Mouse (Mus musculus): Measurements from ENCODE around the gene Cchcr1. TPM values are rescaled to one million over a fixed set of nuclear protein-coding genes. Genes with fewer than 3 reads are reported as not detected.

The Cchcr1 gene
- polyA plus RNA-seq, 1 experiment from 2014 or later, result 19.1 TPM

- Histone ChIP-seq H3K36me3 (replicated peaks) (peaks cover 53% of the 10 kb centered on the region), H3K9ac (no peak overlapping the region), H3K27me3 (no peaks in the 10 kb centered on the region), H3K27ac (no peak overlapping the region), H3K4me3 (replicated peaks) (no peak overlapping the region), H3K9me3 (no peaks in the 10 kb centered on the region), H3K4me2 (no peak overlapping the region), H3K4me1 (no peaks in the 10 kb centered on the region)
- no peak for ATAC-seq (ENCODE audit: low FRiP score)
- WGBS, result 84% methylated on average over 9 of the region's 9 CpGs
Observed at GRCm38 (mm10) chr17:35524354-35524753, 7.5 kb downstream of the Cchcr1 start.

DNA sequence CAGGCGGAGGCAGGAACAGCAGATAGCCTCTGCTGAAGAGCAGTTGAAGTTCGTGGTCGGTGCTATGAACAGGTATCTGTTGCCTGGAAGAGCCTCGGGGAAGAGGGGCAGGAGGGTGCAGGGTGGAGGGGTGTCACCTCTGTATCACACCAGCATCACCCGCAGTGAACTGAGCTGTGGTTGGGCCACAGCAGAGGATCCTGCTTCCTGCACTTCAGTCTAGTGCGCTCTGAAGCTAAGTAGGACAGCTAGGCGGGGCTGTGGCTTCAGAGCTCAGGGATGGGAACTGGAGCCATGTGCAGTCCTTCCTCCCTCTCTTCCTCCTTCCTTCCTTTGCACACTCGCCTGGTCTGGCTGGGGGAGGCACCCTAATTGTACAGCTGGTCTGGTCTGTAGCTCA, 9.7 kb downstream of the Cchcr1 start:
- Histone ChIP-seq H3K4me1 (no peaks in the 10 kb centered on the region), H3K9me3 (no peaks in the 10 kb centered on the region), H3K27ac (no peak overlapping the region), H3K4me2 (no peak overlapping the region), H3K36me3 (replicated peaks) (peaks cover 59% of the 10 kb centered on the region), H3K27me3 (no peaks in the 10 kb centered on the region), H3K9ac (no peak overlapping the region), H3K4me3 (replicated peaks) (no peak overlapping the region)
- no peak for ATAC-seq (ENCODE audit: low FRiP score)
- WGBS, result 80% methylated on average over 8 of the region's 8 CpGs

DNA sequence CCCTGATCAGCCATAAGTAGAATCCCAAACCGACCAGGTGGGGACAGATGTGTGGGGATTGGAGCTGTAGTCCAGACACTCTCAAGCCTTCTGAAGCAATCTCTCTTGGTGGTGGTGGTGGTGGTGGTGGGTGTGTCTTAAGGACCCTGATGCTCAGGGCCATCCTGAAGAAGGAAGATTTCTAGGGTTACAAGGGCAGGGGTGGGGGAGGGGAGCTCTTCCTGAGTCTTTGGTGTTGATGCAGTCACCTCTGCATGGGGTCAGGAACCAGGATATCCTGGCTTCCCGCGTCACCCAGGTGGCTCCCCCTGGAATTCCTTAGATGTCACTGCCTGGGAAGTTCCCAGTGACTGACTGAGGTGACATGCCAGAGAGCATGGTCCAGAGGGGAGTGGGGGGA, 15.5 kb downstream of the Cchcr1 start:
- Histone ChIP-seq H3K9me3 (no peaks in the 10 kb centered on the region), H3K9ac (no peak overlapping the region), H3K4me2 (no peak overlapping the region), H3K27me3 (peaks cover 5% of the 10 kb centered on the region; the same call in 1 of the 2 replicates), H3K36me3 (replicated peaks) (peaks cover 30% of the 10 kb centered on the region), H3K4me1 (no peaks in the 10 kb centered on the region), H3K4me3 (replicated peaks) (no peak overlapping the region), H3K27ac (no peak overlapping the region)
- WGBS, result 24% methylated on average over 3 of the region's 3 CpGs
- ATAC-seq (ENCODE audit: low FRiP score), result no peak

- no peaks in the 10 kb centered on the region for H3K9me3 ChIP-seq
- H3K4me1 ChIP-seq, result no peaks in the 10 kb centered on the region
- H3K9ac ChIP-seq, result no peak within 1 kb of the TSS
- H3K4me3 ChIP-seq (replicated peaks), result no peak within 1 kb of the TSS
- H3K36me3 ChIP-seq (replicated peaks), result peaks cover 29% of the 10 kb centered on the region
- no peak within 1 kb of the TSS for H3K4me2 ChIP-seq
- WGBS, result 70% methylated on average over 7 of the region's 7 CpGs
- no peak within 1 kb of the TSS for H3K27ac ChIP-seq
- peaks cover 5% of the 10 kb centered on the region; the same call in 1 of the 2 replicates for H3K27me3 ChIP-seq
- ATAC-seq (ENCODE audit: low FRiP score), result no peak
Observed at GRCm38 (mm10) chr17:35532901-35533300, 16.0 kb downstream of the Cchcr1 start, which contains the start of gene Psors1c2. TSS of gene Psors1c2 (plus strand) at chr17:35533201.

DNA sequence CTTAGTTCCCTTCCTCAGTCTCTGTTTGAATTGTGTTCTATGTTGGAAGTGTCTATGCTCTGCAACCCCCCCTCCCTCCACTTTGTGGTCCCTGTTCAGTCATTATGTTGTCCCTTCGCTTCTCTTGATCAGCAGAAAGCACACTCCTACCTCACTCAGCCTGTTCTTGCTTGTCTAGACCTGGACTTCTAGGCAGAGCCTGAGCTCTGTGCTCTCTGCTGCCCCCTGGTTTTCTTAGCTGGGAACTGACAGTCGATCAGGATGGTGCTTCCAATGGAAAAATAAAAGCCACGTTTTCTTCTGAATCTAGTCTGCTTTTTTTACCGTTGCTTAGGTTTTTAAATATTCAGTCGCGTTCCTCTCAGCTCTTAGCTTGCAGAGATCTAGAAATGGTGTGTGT, 17.4 kb downstream of the Cchcr1 start:
- H3K9ac ChIP-seq, result no peak overlapping the region
- H3K9me3 ChIP-seq, result no peaks in the 10 kb centered on the region
- H3K27me3 ChIP-seq, result peaks cover 5% of the 10 kb centered on the region; the same call in 1 of the 2 replicates
- H3K27ac ChIP-seq, result no peak overlapping the region
- no peak overlapping the region for H3K4me3 ChIP-seq (replicated peaks)
- no peaks in the 10 kb centered on the region for H3K4me1 ChIP-seq
- peak; percentile 57; the same call in 1 of the 2 replicates for ATAC-seq (ENCODE audit: low FRiP score)
- H3K4me2 ChIP-seq, result no peak overlapping the region
- 11% methylated on average over 6 of the region's 6 CpGs for WGBS
- H3K36me3 ChIP-seq (replicated peaks), result peaks cover 15% of the 10 kb centered on the region

GRCm38 (mm10) chr17:35537421-35537820, 20.5 kb downstream of the Cchcr1 start:
- Histone ChIP-seq H3K36me3 (replicated peaks) (no peaks in the 10 kb centered on the region), H3K4me1 (no peaks in the 10 kb centered on the region), H3K27ac (no peak overlapping the region), H3K27me3 (peaks cover 5% of the 10 kb centered on the region; the same call in 1 of the 2 replicates), H3K9ac (no peak overlapping the region), H3K4me2 (no peak overlapping the region), H3K9me3 (no peaks in the 10 kb centered on the region), H3K4me3 (replicated peaks) (no peak overlapping the region)
- WGBS, result 96% methylated on average over 4 of the region's 4 CpGs
- ATAC-seq (ENCODE audit: low FRiP score), result no peak

DNA sequence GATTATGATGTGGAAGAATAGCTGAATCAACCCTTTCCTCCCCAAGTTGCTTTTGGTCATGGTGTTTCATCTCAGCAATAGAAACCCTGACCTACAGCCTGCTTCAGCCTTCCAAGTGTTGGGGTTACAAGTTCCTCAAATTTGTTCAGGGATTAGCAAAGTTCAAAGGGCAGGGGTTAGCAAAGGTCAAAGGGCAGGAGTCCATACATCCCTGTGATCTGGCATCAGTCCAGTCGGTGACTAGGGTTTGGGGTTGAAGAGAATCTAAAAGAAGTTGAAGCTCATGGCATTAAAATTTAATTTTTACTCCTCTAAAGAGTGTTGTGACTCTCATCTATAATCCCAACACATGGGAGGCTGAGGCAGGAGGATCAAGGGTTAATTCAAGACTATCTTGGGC, 21.6 kb downstream of the Cchcr1 start:
- ATAC-seq (ENCODE audit: low FRiP score), result no peak
- Histone ChIP-seq H3K27me3 (peaks cover 5% of the 10 kb centered on the region; the same call in 1 of the 2 replicates), H3K9me3 (no peaks in the 10 kb centered on the region), H3K4me2 (no peak overlapping the region), H3K9ac (no peak overlapping the region), H3K36me3 (replicated peaks) (no peaks in the 10 kb centered on the region), H3K4me1 (peaks cover 8% of the 10 kb centered on the region), H3K4me3 (replicated peaks) (no peak overlapping the region), H3K27ac (no peak overlapping the region)
- WGBS, result 86% methylated on average over 1 of the region's 1 CpGs

DNA sequence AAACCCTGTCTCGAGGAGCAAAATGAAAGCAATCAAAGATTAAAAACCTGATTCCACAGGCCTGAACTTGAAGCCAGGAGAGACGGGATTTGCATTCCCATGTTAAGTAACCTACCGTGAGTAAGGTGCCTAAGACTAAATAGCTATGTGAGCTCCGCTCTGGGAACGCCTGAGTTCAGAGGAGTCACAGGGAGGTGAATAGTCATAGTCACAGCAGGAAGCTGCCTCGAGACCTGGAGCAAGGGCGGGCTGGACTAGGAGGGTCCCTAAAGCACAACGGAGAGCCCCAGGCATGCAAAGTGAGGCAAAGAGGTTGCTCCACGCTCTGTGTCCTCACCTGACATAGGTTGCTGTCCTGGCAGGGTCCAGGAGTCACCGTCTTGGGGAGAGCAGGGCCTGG, 22.6 kb downstream of the Cchcr1 start:
- no peak overlapping the region for H3K27ac ChIP-seq
- no peak for ATAC-seq (ENCODE audit: low FRiP score)
- 55% methylated on average over 10 of the region's 10 CpGs for whole genome bisulfite sequencing
- H3K27me3 ChIP-seq, result peaks cover 5% of the 10 kb centered on the region; the same call in 1 of the 2 replicates
- no peak overlapping the region for H3K4me2 ChIP-seq
- no peaks in the 10 kb centered on the region for H3K36me3 ChIP-seq (replicated peaks)
- no peaks in the 10 kb centered on the region for H3K9me3 ChIP-seq
- H3K4me1 ChIP-seq, result peaks cover 11% of the 10 kb centered on the region
- no peak overlapping the region for H3K4me3 ChIP-seq (replicated peaks)
- H3K9ac ChIP-seq, result no peak overlapping the region

DNA sequence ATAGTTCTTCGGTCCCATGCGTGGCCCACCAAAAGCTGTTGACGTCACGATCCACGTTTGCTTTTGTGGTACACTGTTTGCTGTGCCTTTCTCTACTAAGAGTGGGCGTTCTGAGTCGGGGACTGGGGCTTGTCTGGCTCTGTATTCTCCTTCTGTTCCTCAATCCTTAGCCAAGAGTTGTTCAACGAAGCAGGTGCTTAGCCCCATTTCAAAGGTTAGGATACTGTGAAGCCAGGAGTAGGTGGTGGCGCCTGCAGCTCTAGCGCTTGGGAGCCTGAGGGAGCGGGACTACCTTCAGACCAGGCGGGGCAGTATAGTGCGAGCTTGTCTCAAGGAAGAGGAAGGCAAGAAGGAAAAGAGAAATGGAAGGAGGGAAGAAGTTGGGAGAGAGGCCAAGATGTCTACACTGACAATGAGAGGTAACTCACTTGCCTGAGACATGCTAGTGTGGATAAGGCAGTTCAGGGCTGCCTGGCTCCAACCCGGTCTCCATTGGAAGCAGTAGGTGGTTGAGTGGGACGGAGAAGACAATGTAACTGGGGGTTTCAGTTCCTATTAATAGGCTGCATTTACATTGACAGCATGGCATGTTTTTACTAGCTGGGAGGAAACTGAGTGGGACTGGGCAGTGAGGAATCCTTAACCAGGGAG, 26.0 kb downstream of the Cchcr1 start:
- Histone ChIP-seq H3K27ac (no peak overlapping the region), H3K4me1 (peaks cover 17% of the 10 kb centered on the region), H3K9me3 (no peaks in the 10 kb centered on the region), H3K4me3 (replicated peaks) (no peak overlapping the region), H3K36me3 (replicated peaks) (no peaks in the 10 kb centered on the region), H3K27me3 (no peaks in the 10 kb centered on the region), H3K4me2 (peak overlapping the region; percentile 13; the same call in 1 of the 2 replicates), H3K9ac (no peak overlapping the region)
- 76% methylated on average over 15 of the region's 15 CpGs for WGBS
- no peak for ATAC-seq (ENCODE audit: low FRiP score)

DNA sequence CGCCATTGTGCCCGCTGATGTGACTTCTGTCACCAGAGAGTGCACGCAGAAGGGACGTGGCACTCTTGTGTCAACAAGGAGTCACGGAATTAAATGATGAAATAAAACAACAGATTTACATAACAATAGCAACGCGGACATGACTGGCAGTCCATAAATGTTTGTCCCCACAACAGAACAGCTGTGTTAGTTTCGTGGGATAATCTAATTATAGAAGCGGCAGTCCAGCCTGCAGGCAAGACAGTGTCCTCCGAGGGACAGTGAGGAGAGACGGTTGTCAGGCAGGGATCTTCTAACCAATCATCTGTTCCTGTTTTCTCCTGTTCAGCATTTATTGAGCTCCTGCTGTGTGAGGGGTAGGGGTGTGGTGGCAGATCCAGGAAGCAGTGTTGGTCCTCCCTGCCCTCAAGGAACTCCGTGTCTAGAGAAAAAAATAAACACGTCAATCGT, 26.5 kb downstream of the Cchcr1 start:
- ATAC-seq (ENCODE audit: low FRiP score), result no peak
- Histone ChIP-seq H3K27me3 (no peaks in the 10 kb centered on the region), H3K27ac (no peak overlapping the region), H3K4me1 (peaks cover 17% of the 10 kb centered on the region), H3K36me3 (replicated peaks) (no peaks in the 10 kb centered on the region), H3K9ac (no peak overlapping the region), H3K4me3 (replicated peaks) (no peak overlapping the region), H3K9me3 (no peaks in the 10 kb centered on the region), H3K4me2 (peak overlapping the region; percentile 13; the same call in 1 of the 2 replicates)
- 39% methylated on average over 14 of the region's 14 CpGs for WGBS

DNA sequence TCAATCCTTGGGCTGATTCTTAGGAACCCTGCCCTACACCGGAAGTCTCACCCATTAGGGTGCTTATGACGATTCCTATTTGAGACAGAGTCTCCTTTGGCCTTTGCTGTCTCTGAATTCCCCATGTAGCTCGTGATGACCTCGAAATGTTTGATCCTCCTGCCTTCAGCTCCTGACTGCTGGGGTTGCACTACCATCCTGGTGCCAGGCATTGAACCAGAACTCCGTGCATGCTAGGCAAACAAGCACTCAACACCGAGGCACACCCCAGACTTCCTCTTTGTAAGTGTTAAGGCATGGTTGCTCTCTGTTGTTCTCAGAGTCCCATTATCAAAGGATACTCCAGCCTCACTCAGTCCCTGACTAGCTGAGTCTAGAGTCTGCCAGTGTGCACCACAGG, 27.1 kb downstream of the Cchcr1 start:
- ATAC-seq (ENCODE audit: low FRiP score), result no peak
- no peaks in the 10 kb centered on the region for H3K36me3 ChIP-seq (replicated peaks)
- no peak overlapping the region for H3K4me2 ChIP-seq
- 86% methylated on average over 6 of the region's 6 CpGs for WGBS
- H3K9ac ChIP-seq, result no peak overlapping the region
- H3K27me3 ChIP-seq, result no peaks in the 10 kb centered on the region
- H3K4me3 ChIP-seq (replicated peaks), result no peak overlapping the region
- peaks cover 17% of the 10 kb centered on the region for H3K4me1 ChIP-seq
- H3K9me3 ChIP-seq, result no peaks in the 10 kb centered on the region
- H3K27ac ChIP-seq, result no peak overlapping the region

GRCm38 (mm10) chr17:35544680-35545079, 27.8 kb downstream of the Cchcr1 start:
- H3K4me2 ChIP-seq, result no peak overlapping the region
- H3K36me3 ChIP-seq (replicated peaks), result no peaks in the 10 kb centered on the region
- H3K9ac ChIP-seq, result no peak overlapping the region
- no peaks in the 10 kb centered on the region for H3K9me3 ChIP-seq
- H3K4me3 ChIP-seq (replicated peaks), result no peak overlapping the region
- no peaks in the 10 kb centered on the region for H3K27me3 ChIP-seq
- no peak overlapping the region for H3K27ac ChIP-seq
- peaks cover 17% of the 10 kb centered on the region for H3K4me1 ChIP-seq
- WGBS, result 32% methylated on average over 6 of the region's 6 CpGs
- ATAC-seq (ENCODE audit: low FRiP score), result no peak

GRCm38 (mm10) chr17:35547465-35547864, 30.6 kb downstream of the Cchcr1 start:
- Histone ChIP-seq H3K9ac (no peak overlapping the region), H3K27me3 (no peaks in the 10 kb centered on the region), H3K36me3 (replicated peaks) (no peaks in the 10 kb centered on the region), H3K4me1 (peaks cover 17% of the 10 kb centered on the region), H3K4me2 (no peak overlapping the region), H3K9me3 (no peaks in the 10 kb centered on the region), H3K4me3 (replicated peaks) (no peak overlapping the region), H3K27ac (no peak overlapping the region)
- ATAC-seq (ENCODE audit: low FRiP score), result no peak
- WGBS, result 42% methylated on average over 2 of the region's 2 CpGs

All from forebrain, embryonic 12.5 days (tissue).